Mouse (Mus musculus): Measurements from ENCODE around the gene Frmd5. TPM values are rescaled to one million over a fixed set of nuclear protein-coding genes. Genes with fewer than 3 reads are reported as not detected.

The Frmd5 gene
- polyA plus RNA-seq, 1 experiment from 2014 or later, result 2.8 TPM

GRCm38 (mm10) chr2:121632091-121632490, 174.8 kb downstream of the Frmd5 start:
- WGBS, result 31% methylated on average over 4 of the region's 4 CpGs

DNA sequence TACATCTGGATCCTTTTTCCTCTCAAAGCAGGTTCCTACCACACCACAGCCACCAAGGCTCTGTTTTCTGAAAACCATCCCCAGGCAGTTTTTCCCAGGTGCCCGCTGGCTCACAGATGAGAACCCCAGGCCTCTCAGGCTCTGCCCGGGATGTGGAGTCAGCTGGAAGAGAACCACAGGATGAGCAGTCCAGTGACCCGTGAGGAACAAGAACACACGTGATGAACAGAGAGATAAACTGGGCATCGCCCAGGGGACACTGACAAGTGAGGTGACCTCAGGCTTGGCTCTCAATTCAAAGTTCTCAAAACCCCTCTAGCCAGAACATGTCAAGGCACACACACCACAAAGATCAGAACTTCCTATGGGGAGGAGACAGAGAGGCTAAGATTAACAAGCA, 176.6 kb downstream of the Frmd5 start:
- H3K4me1 ChIP-seq (ENCODE audit: insufficient read depth), result peaks cover 13% of the 10 kb centered on the region; the same call in 1 of the 2 replicates
- no peaks in the 10 kb centered on the region for H3K36me3 ChIP-seq (ENCODE audit: insufficient read depth)
- H3K4me2 ChIP-seq, result no peak overlapping the region
- ATAC-seq (ENCODE audit: insufficient read depth), result no peak
- no peak for TF ChIP-seq CTCF (IDR thresholded peaks at IDR 0.05; ENCODE audit: low read depth)
- no peak for DNase-seq
- 66% methylated on average over 5 of the region's 5 CpGs for WGBS
- H3K9ac ChIP-seq, result no peak overlapping the region
- H3K4me3 ChIP-seq (ENCODE audit: low read depth, low read length), result no peak overlapping the region
- no peaks in the 10 kb centered on the region for H3K27me3 ChIP-seq (ENCODE audit: insufficient read depth, low read length)
- H3K9me3 ChIP-seq (ENCODE audit: low read depth, low read length), result no peaks in the 10 kb centered on the region
- no peak overlapping the region for H3K27ac ChIP-seq (ENCODE audit: low read depth)

More at GRCm38 (mm10) chr2:121632091-121632490, 174.8 kb downstream of the Frmd5 start:
- Histone ChIP-seq H3K9me3 (ENCODE audit: low read depth, low read length) (no peaks in the 10 kb centered on the region), H3K27ac (ENCODE audit: low read depth) (no peak overlapping the region; the same call in 1 of the 2 replicates), H3K4me1 (ENCODE audit: insufficient read depth) (peaks cover 13% of the 10 kb centered on the region; the same call in 1 of the 2 replicates), H3K4me3 (ENCODE audit: low read depth, low read length) (no peak overlapping the region), H3K4me2 (no peak overlapping the region), H3K9ac (no peak overlapping the region), H3K27me3 (ENCODE audit: insufficient read depth, low read length) (no peaks in the 10 kb centered on the region), H3K36me3 (ENCODE audit: insufficient read depth) (no peaks in the 10 kb centered on the region)
- DNase-seq, result peak; percentile 46
- peak; percentile 53; the same call in 1 of the 2 replicates for ATAC-seq (ENCODE audit: insufficient read depth)
- TF ChIP-seq CTCF (IDR thresholded peaks at IDR 0.05; ENCODE audit: low read depth), result no peak

DNA sequence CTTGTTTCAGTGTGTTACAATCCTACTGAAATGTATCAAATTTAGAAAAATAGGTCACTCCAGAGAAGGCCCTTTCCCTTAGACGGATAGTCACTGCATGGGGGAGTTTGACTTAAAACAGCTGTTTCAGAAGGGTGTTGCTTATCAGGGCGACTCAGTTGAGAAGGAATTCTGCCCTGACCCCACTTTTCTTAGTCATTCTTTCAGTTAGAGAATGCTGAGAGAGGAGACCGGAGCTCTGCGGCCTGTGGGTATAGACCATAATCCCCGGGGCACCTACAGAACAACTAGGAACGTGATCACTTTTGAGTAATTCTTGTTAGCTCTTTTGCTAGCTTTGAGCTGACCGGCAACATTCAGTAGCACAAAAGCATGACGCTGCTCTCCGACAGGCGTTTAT, 178.6 kb downstream of the Frmd5 start:
- ATAC-seq (ENCODE audit: insufficient read depth) (no peak), DNase-seq (peak; percentile 55)
- TF ChIP-seq CTCF (IDR thresholded peaks at IDR 0.05; ENCODE audit: low read depth), result no peak
- H3K36me3 ChIP-seq (ENCODE audit: insufficient read depth), result no peaks in the 10 kb centered on the region
- no peaks in the 10 kb centered on the region for H3K9me3 ChIP-seq (ENCODE audit: low read depth, low read length)
- no peak overlapping the region for H3K4me3 ChIP-seq (ENCODE audit: low read depth, low read length)
- H3K4me2 ChIP-seq, result no peak overlapping the region
- 0 out of 2 replicates have a peak, but pooled peaks cover 6% of the 10 kb centered on the region for H3K4me1 ChIP-seq (ENCODE audit: insufficient read depth)
- H3K27me3 ChIP-seq (ENCODE audit: insufficient read depth, low read length), result no peaks in the 10 kb centered on the region
- no peak overlapping the region for H3K9ac ChIP-seq
- WGBS, result 40% methylated on average over 10 of the region's 10 CpGs
- no peak overlapping the region for H3K27ac ChIP-seq (ENCODE audit: low read depth)

DNA sequence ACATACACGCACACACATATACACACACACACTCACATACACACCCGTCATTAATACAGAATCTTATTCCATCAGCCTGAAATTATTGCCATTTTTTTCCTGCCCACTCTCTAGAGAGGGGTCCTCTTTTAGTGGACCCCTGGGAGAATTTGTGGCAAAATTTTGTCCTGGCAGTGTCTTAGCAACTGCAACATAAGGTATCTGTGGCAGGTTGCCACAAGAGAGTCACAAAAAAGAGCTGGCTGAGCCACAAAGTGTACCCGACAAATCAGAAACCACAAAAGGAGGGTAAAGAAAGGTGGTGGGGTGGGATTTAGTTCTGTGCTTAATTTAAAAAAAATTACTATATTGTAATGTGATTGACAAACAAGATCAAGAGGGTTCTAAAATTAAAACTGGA, 181.0 kb downstream of the Frmd5 start:
- Histone ChIP-seq H3K27me3 (ENCODE audit: insufficient read depth, low read length) (no peaks in the 10 kb centered on the region), H3K9me3 (ENCODE audit: low read depth, low read length) (no peaks in the 10 kb centered on the region), H3K36me3 (ENCODE audit: insufficient read depth) (no peaks in the 10 kb centered on the region), H3K9ac (no peak overlapping the region), H3K4me3 (ENCODE audit: low read depth, low read length) (no peak overlapping the region), H3K4me1 (ENCODE audit: insufficient read depth) (no peaks in the 10 kb centered on the region), H3K27ac (ENCODE audit: low read depth) (no peak overlapping the region), H3K4me2 (no peak overlapping the region)
- ATAC-seq (ENCODE audit: insufficient read depth) (no peak), DNase-seq (no peak)
- no peak for TF ChIP-seq CTCF (IDR thresholded peaks at IDR 0.05; ENCODE audit: low read depth)
- 88% methylated on average over 3 of the region's 3 CpGs for WGBS

DNA sequence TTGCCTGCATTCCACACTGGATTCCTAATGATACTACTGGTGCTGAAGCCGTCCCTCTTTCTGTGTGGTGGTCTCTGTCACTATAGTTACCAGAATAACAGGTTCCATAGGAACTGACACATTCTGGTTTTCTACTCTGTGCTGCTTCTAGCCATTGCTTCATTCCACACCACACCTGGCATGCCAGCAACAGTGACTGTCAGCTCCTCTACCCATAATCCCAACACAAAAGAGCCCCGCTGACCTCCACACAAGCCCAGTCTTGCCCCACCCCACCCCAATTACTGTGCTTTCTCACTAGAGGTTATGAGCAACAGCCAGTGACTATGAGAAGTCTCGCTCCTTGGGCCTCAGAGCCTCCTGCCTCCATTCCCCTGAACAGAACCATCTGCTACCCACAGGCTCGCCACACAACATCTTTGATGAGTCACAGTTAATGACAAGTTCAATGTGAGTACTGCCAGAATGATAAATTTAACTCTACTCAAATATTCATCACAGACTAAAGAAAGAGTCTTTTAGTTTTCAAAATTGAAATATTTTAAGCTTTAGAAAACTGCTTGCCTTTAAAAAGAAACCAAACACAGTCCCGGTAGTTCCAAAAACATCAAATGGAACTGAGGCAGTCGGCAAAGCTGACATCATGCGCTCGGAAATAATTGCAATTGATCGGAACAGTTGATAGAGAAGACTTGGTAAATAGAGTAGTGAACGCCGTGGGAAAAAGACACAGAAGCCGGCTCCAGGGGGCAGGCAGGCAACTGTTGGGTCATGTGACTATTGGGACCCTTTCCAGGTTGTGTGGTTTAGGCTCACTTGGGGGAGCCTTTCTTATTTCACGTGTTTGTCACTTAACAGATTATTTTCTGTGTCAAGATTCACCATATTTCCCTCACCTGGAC, 185.4 kb downstream of the Frmd5 start:
- DNase-seq, result no peak
- no peak overlapping the region for H3K4me2 ChIP-seq
- 59% methylated on average over 13 of the region's 13 CpGs for WGBS

DNA sequence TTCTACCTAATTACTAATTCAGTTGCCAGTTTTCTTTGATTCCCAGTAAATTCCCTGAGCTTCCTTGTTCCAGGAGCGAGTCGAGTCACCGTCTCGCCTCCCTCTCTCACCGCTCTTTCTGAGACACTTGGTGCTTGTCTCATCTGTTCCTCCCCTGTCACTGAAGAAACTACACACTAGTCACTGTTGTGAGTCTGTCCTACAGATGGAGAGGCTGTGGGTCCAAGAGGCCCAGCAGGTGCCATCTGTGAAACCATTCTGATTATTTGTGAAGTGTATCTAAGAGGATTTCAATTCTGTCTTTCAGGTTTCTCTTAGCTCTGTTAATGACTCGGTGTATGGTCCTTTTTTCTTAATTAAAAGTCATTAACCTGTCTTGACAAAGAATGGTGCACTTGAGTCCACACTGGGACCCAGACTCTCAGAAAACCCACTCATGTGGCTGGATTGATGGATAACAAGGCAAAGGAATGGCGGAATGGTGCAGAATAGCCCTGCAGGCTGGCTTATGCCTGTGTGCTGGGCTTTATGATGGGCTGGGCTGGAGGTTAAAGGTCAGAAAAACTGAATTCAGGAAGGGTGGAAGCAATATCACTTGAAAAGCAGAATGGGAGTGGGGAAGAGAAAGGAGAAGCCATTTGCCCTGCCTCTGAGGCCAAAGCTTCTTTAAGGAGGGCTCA, 186.2 kb downstream of the Frmd5 start:
- Histone ChIP-seq H3K9ac (no peak overlapping the region), H3K36me3 (ENCODE audit: insufficient read depth) (no peaks in the 10 kb centered on the region), H3K27ac (ENCODE audit: low read depth) (no peak overlapping the region), H3K4me3 (ENCODE audit: low read depth, low read length) (no peak overlapping the region), H3K4me1 (ENCODE audit: insufficient read depth) (no peaks in the 10 kb centered on the region), H3K4me2 (no peak overlapping the region), H3K27me3 (ENCODE audit: insufficient read depth, low read length) (no peaks in the 10 kb centered on the region), H3K9me3 (ENCODE audit: low read depth, low read length) (no peaks in the 10 kb centered on the region)
- DNase-seq (no peak), ATAC-seq (ENCODE audit: insufficient read depth) (no peak)
- no peak for TF ChIP-seq CTCF (IDR thresholded peaks at IDR 0.05; ENCODE audit: low read depth)
- 82% methylated on average over 7 of the region's 7 CpGs for whole genome bisulfite sequencing

More for the DNA sequence above, 185.4 kb downstream of the Frmd5 start:
- Histone ChIP-seq H3K9me3 (ENCODE audit: low read depth, low read length) (no peaks in the 10 kb centered on the region), H3K27ac (ENCODE audit: low read depth) (no peak overlapping the region), H3K36me3 (ENCODE audit: insufficient read depth) (no peaks in the 10 kb centered on the region), H3K27me3 (ENCODE audit: insufficient read depth, low read length) (no peaks in the 10 kb centered on the region), H3K4me1 (ENCODE audit: insufficient read depth) (no peaks in the 10 kb centered on the region), H3K4me3 (ENCODE audit: low read depth, low read length) (no peak overlapping the region), H3K9ac (no peak overlapping the region)
- TF ChIP-seq CTCF (IDR thresholded peaks at IDR 0.05; ENCODE audit: low read depth), result no peak
- no peak for ATAC-seq (ENCODE audit: insufficient read depth)

DNA sequence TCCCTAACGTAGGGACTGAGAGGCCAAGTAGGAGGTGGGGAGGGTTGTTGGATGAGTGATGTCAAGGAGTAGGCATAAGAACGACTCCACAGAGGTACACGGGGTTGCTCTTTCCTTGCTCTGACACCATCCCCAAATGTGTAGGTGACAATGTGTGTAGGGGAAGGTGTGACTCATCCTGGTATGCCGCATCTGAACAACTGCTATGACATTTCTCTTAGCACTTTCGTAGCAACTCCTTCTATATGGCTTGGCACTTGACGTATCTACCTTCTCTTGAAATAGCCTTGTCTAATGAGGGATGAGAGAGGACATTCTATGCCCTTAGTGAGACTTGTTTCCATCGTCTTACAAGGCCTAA, 191.7 kb downstream of the Frmd5 start:
- H3K27ac ChIP-seq (ENCODE audit: low read depth), result no peak overlapping the region
- H3K9me3 ChIP-seq (ENCODE audit: low read depth, low read length), result no peaks in the 10 kb centered on the region
- ATAC-seq (ENCODE audit: insufficient read depth) (no peak), DNase-seq (no peak)
- H3K4me3 ChIP-seq (ENCODE audit: low read depth, low read length), result no peak overlapping the region
- no peaks in the 10 kb centered on the region for H3K27me3 ChIP-seq (ENCODE audit: insufficient read depth, low read length)
- no peak overlapping the region for H3K9ac ChIP-seq
- no peak overlapping the region for H3K4me2 ChIP-seq
- H3K36me3 ChIP-seq (ENCODE audit: insufficient read depth), result no peaks in the 10 kb centered on the region
- H3K4me1 ChIP-seq (ENCODE audit: insufficient read depth), result peaks cover 9% of the 10 kb centered on the region; the same call in 1 of the 2 replicates
- TF ChIP-seq CTCF (IDR thresholded peaks at IDR 0.05; ENCODE audit: low read depth), result no peak
- WGBS, result 67% methylated on average over 7 of the region's 7 CpGs
